Mouse (Mus musculus) forebrain, embryonic 14.5 days (tissue): Measurements from ENCODE around the gene Cldn16. TPM values are rescaled to one million over a fixed set of nuclear protein-coding genes. Genes with fewer than 3 reads are reported as not detected.
A peak's percentile ranks its signal among the peaks of the same experiment; 100 is the strongest.
"Not testable (repeated sequence)": the region's sequence is repeated elsewhere in the genome, so short reads cannot be mapped to it uniquely, and the experiment has no call there.

Experiments
- ATAC-seq: fragments of 200-750 bp; cut with Nextera tagmentation; 2 replicates; pipeline ENCODE4 v1.8.0; 2017; ENCODE audit warnings: mild to moderate bottlenecking, moderate library complexity
- DNase-seq: peaks from one replicate; pipeline ENCODE4 v3.0.0-alpha.2; 2015; ENCODE audit warnings: low spot score
- H3K27ac ChIP-seq: fragments of 300-500 bp; sonication (generic); 2 replicates; pipeline ENCODE4 v1.5.1; 2014; ENCODE audit warnings: low read depth, mild to moderate bottlenecking, control low read depth, low read length, moderate library complexity
- H3K27me3 ChIP-seq: fragments of 300-500 bp; sonication (generic); replicated peaks from 2 replicates; pipeline ENCODE4 v1.6.1; 2014; ENCODE audit warnings: low read length, control low read depth, mixed read lengths; ENCODE audit not compliant: control insufficient read depth, insufficient read depth
- H3K36me3 ChIP-seq: fragments of 300-500 bp; sonication (generic); 2 replicates; pipeline ENCODE4 v1.6.1; 2014; ENCODE audit warnings: low read length, control low read depth; ENCODE audit not compliant: control insufficient read depth, insufficient read depth
- H3K4me1 ChIP-seq: fragments of 300-500 bp; sonication (generic); 2 replicates; pipeline ENCODE4 v1.6.1; 2014; ENCODE audit warnings: antibody characterized with exemption, low read length, control low read depth; ENCODE audit not compliant: control insufficient read depth, insufficient read depth
- H3K4me2 ChIP-seq: fragments of 300-500 bp; sonication (generic); 2 replicates; pipeline ENCODE4 v1.6.1; 2014; ENCODE audit warnings: mild to moderate bottlenecking, control low read depth, low read length
- H3K4me3 ChIP-seq: fragments of 300-500 bp; sonication (generic); 2 replicates; pipeline ENCODE4 v1.5.1; 2014; ENCODE audit warnings: low read depth, low read length, control low read depth
- H3K9ac ChIP-seq: fragments of 300-500 bp; sonication (generic); 2 replicates; pipeline ENCODE4 v1.6.1; 2014; ENCODE audit warnings: mild to moderate bottlenecking, low read length, control low read depth, moderate library complexity
- H3K9me3 ChIP-seq: fragments of 300-500 bp; sonication (generic); replicated peaks from 2 replicates; pipeline ENCODE4 v1.6.1; 2016; ENCODE audit warnings: low read length, control low read depth, mixed read lengths; ENCODE audit not compliant: control insufficient read depth
- WGBS: fragments of 180-500 bp; shearing (Covaris S2); extraction: QIAGEN DNeasy Blood & Tissue Kit; methylation state at CpG from one replicate; pipeline ENCODE4 v1.1.7; 2014; 5-methylcytosine and 5-hydroxymethylcytosine counted together
- polyA plus RNA-seq: library from polyadenylated mRNA; unstranded; fragments of >200 nt; fragmentation: Nextera tagmentation; extraction: Ambion mirVana; gene quantifications from 2 replicates; pipeline ENCODE4 v1.2.1, GENCODE M21; 2014

Gene Cldn16
- polyA plus RNA-seq, 1 experiment from 2014 or later, result not detected

- H3K27ac ChIP-seq, result no peak overlapping the region
- no peak overlapping the region for H3K4me3 ChIP-seq
- H3K4me1 ChIP-seq, result no peaks in the 10 kb centered on the region
- ATAC-seq, result no peak
- no peaks in the 10 kb centered on the region for H3K36me3 ChIP-seq
- DNase-seq, result no peak
- 80% methylated on average over 3 of the region's 3 CpGs for WGBS
- no peaks in the 10 kb centered on the region for H3K9me3 ChIP-seq
- no peak overlapping the region for H3K4me2 ChIP-seq
- H3K9ac ChIP-seq, result no peak overlapping the region
- H3K27me3 ChIP-seq, result no peaks in the 10 kb centered on the region
Observed at GRCm38 (mm10) chr16:26454163-26454562, 8.8 kb upstream of the Cldn16 start.

GRCm38 (mm10) chr16:26456182-26456581 lies 6.8 kb upstream of the Cldn16 start:
- Histone ChIP-seq H3K9me3 (no peaks in the 10 kb centered on the region), H3K9ac (no peak overlapping the region), H3K4me3 (no peak overlapping the region), H3K4me1 (no peaks in the 10 kb centered on the region), H3K4me2 (no peak overlapping the region), H3K27ac (no peak overlapping the region), H3K36me3 (no peaks in the 10 kb centered on the region), H3K27me3 (no peaks in the 10 kb centered on the region)
- DNase-seq (no peak), ATAC-seq (no peak)
- 96% methylated on average over 2 of the region's 2 CpGs for WGBS

- ATAC-seq (no peak), DNase-seq (no peak)
- Histone ChIP-seq H3K9ac (no peak overlapping the region), H3K27me3 (no peaks in the 10 kb centered on the region), H3K36me3 (no peaks in the 10 kb centered on the region), H3K4me3 (no peak overlapping the region), H3K27ac (no peak overlapping the region), H3K4me1 (no peaks in the 10 kb centered on the region), H3K9me3 (no peaks in the 10 kb centered on the region), H3K4me2 (no peak overlapping the region)
- WGBS, result 82% methylated on average over 4 of the region's 4 CpGs
Observed at GRCm38 (mm10) chr16:26466535-26466934, 3.6 kb downstream of the Cldn16 start.

GRCm38 (mm10) chr16:26471254-26471653 lies 8.3 kb downstream of the Cldn16 start:
- Histone ChIP-seq H3K9ac (no peak overlapping the region), H3K4me2 (no peak overlapping the region), H3K27ac (no peak overlapping the region), H3K4me1 (no peaks in the 10 kb centered on the region), H3K27me3 (no peaks in the 10 kb centered on the region), H3K9me3 (no peaks in the 10 kb centered on the region), H3K36me3 (no peaks in the 10 kb centered on the region), H3K4me3 (no peak overlapping the region)
- 45% methylated on average over 4 of the region's 4 CpGs for WGBS
- DNase-seq (no peak), ATAC-seq (no peak)

GRCm38 (mm10) chr16:26495721-26496120 lies 32.8 kb downstream of the Cldn16 start:
- H3K36me3 ChIP-seq, result no peaks in the 10 kb centered on the region
- H3K4me2 ChIP-seq, result no peak overlapping the region
- H3K9ac ChIP-seq, result no peak overlapping the region
- ATAC-seq (no peak), DNase-seq (peak; percentile 49)
- no peak overlapping the region for H3K4me3 ChIP-seq
- WGBS, result 6% methylated on average over 2 of the region's 2 CpGs
- no peaks in the 10 kb centered on the region for H3K4me1 ChIP-seq
- no peak overlapping the region for H3K27ac ChIP-seq
- H3K9me3 ChIP-seq, result no peaks in the 10 kb centered on the region
- H3K27me3 ChIP-seq, result no peaks in the 10 kb centered on the region

GRCm38 (mm10) chr16:26499705-26500104 lies 36.8 kb downstream of the Cldn16 start:
- H3K4me2 ChIP-seq, ATAC-seq, H3K27me3 ChIP-seq, H3K4me1 ChIP-seq, H3K9me3 ChIP-seq, H3K9ac ChIP-seq, H3K4me3 ChIP-seq, DNase-seq, H3K27ac ChIP-seq, H3K36me3 ChIP-seq: not testable (repeated sequence)
- WGBS, result 94% methylated on average over 3 of the region's 3 CpGs

- no peak overlapping the region for H3K27ac ChIP-seq
- DNase-seq, result no peak
- H3K9ac ChIP-seq, result no peak overlapping the region
- no peaks in the 10 kb centered on the region for H3K27me3 ChIP-seq
- WGBS, result 85% methylated on average over 3 of the region's 3 CpGs
- no peak overlapping the region for H3K4me3 ChIP-seq
- no peaks in the 10 kb centered on the region for H3K9me3 ChIP-seq
- H3K4me2 ChIP-seq, result no peak overlapping the region
- no peak for ATAC-seq
- no peaks in the 10 kb centered on the region for H3K4me1 ChIP-seq
- H3K36me3 ChIP-seq, result no peaks in the 10 kb centered on the region
Observed at GRCm38 (mm10) chr16:26500738-26501137, 37.8 kb downstream of the Cldn16 start.

- no peaks in the 10 kb centered on the region for H3K36me3 ChIP-seq
- H3K4me1 ChIP-seq, result no peaks in the 10 kb centered on the region
- H3K27me3 ChIP-seq, result no peaks in the 10 kb centered on the region
- no peak overlapping the region for H3K9ac ChIP-seq
- no peak overlapping the region for H3K4me2 ChIP-seq
- 87% methylated on average over 4 of the region's 4 CpGs for WGBS
- no peaks in the 10 kb centered on the region for H3K9me3 ChIP-seq
- ATAC-seq, result no peak
- H3K4me3 ChIP-seq, result no peak overlapping the region
- H3K27ac ChIP-seq, result no peak overlapping the region
- DNase-seq, result no peak
Observed at GRCm38 (mm10) chr16:26504961-26505360, 42.0 kb downstream of the Cldn16 start.

- Histone ChIP-seq H3K36me3 (no peaks in the 10 kb centered on the region), H3K4me1 (no peaks in the 10 kb centered on the region), H3K27me3 (no peaks in the 10 kb centered on the region), H3K4me2 (no peak overlapping the region), H3K4me3 (no peak overlapping the region), H3K9ac (no peak overlapping the region), H3K9me3 (no peaks in the 10 kb centered on the region), H3K27ac (no peak overlapping the region)
- peak; percentile 25 for DNase-seq
- 58% methylated on average over 2 of the region's 2 CpGs for WGBS
- ATAC-seq, result no peak
Observed at GRCm38 (mm10) chr16:26519596-26519995, 56.7 kb downstream of the Cldn16 start.
